Mouse (Mus musculus): ENCODE results near the gene Smim9.

- TF ChIP-seq GATA1 (IDR thresholded peaks at IDR 0.05; ENCODE audit: low read length): no peak; the same call in 1 of the 2 replicates
- peak; percentile 35; the same call in 1 of the 3 replicates for TF ChIP-seq TAL1 (IDR thresholded peaks at IDR 0.05; ENCODE audit: low read length)
Measured at GRCm38 (mm10) chrX:75115550-75115949, 48.0 kb downstream of the Smim9 start.

Measured in erythroblast, embryonic 14.5 days (primary cell).